Mouse (Mus musculus): ENCODE results near the gene Rbp3.

DNA sequence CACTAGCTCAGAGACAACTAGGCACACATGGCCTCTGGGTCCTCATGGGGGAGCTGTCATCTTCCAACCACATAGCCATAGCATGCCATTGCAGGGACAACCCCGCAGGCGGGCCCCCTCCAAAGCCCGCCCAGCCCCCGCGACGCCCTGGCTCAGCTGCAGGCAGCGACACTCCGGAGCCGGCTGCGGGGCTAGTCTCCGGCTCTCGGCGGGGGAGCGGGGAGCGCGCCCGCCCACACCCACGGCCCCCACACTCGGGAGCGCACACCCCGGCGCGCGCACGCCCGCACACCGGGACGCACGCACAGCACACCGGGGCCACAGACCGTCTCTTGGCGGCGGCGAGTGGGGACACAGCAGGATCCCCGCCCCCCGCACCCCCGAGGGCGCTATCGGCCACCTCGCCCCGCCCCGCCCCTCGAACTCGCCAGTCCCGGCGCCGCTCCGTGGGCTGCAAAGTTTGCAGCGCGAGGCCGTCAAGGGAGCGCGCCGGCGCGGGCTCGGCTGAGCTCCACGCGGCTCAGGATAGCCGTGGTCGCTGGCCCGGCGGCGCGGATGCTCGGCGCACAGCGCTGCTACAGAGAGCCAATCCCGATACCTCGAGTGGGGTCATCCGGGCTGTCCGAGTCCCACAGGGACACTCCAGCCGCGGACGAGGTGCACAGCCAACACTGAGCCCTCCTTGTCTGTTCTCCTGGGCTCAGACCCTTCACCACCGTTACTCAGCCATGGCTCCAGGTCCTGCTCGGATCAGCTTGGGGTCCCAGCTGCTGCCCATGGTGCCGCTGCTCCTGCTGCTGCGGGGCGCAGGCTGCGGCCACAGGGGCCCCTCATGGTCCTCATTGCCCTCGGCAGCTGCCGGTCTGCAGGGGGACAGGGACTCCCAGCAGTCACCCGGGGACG, 30.4 kb upstream of the Rbp3 start, which contains the start of gene Gdf10:
- TF ChIP-seq POLR2A (IDR thresholded peaks at IDR 0.05; ENCODE audit: low read depth, low read length) (no peak), CTCF (conservative IDR thresholded peaks at IDR 0.05; ENCODE audit: insufficient read depth, insufficient read length, low read depth, low read length) (no peak)
